Mouse (Mus musculus): ENCODE measurements around the gene Camkk2. TPM values are rescaled to one million over a fixed set of nuclear protein-coding genes. Genes with fewer than 3 reads are reported as not detected.

The Camkk2 gene
- polyA plus RNA-seq, 1 experiment from 2014 or later: 62.7 TPM

DNA sequence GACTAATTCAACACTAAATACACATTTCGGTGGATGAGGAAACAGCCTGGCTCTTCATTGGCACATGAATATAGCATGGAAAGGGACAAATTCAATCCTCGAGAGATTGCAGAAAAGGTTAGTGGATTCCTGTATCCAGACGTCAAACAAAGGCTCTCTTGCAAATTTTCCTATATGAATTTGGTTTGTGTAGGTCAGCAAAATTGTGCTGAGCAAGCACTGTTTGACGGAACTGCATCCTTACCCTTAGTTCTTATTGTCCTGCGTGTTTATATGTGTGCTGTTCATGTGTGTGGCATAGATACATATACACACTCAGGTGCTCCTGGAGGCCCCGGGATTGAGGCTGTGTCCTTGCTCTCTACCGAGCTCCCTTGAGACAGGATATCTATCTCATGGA, 90.1 kb downstream of the Camkk2 start:
- Histone ChIP-seq H3K36me3 (ENCODE audit: control insufficient read depth, insufficient read depth, low read length) (no peaks in the 10 kb centered on the region), H3K27me3 (ENCODE audit: control insufficient read depth, insufficient read depth, low read length) (no peaks in the 10 kb centered on the region), H3K4me2 (ENCODE audit: low read depth, low read length) (no peak overlapping the region), H3K9ac (replicated peaks; ENCODE audit: low read depth, low read length) (no peak overlapping the region), H3K9me3 (ENCODE audit: control insufficient read depth, low read length) (no peaks in the 10 kb centered on the region), H3K4me3 (ENCODE audit: low read depth, low read length) (no peak overlapping the region), H3K27ac (ENCODE audit: low read depth, low read length) (no peak overlapping the region), H3K4me1 (ENCODE audit: control insufficient read depth, insufficient read depth, low read length) (0 out of 2 replicates have a peak, but pooled peaks cover 5% of the 10 kb centered on the region)
- no peak for ATAC-seq (ENCODE audit: low read depth)
- 94% methylated on average over 7 of the region's 7 CpGs for WGBS

DNA sequence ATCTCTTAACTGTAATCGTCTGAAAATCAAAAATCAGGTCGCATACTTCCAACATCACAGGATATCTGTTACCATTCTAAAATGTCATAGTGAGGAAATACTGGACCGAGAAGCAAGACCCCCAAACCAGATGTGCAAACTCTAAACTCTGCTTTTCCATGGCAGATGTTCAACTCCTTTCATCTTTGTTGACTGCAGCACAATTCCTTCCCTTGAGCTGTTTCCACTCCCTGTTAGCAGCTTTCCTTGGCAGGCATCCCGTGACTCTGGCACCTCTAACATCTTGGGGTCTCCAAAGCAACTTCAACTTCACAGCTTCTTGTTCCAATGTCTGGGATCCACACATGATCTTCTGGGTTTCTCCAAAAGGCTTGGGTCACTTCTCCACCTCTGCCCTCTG, 91.8 kb downstream of the Camkk2 start:
- WGBS: 89% methylated on average over 4 of the region's 4 CpGs
- Histone ChIP-seq H3K36me3 (ENCODE audit: control insufficient read depth, insufficient read depth, low read length) (no peaks in the 10 kb centered on the region), H3K27me3 (ENCODE audit: control insufficient read depth, insufficient read depth, low read length) (no peaks in the 10 kb centered on the region), H3K9me3 (ENCODE audit: control insufficient read depth, low read length) (no peaks in the 10 kb centered on the region), H3K4me3 (ENCODE audit: low read depth, low read length) (no peak overlapping the region), H3K4me1 (ENCODE audit: control insufficient read depth, insufficient read depth, low read length) (no peaks in the 10 kb centered on the region), H3K9ac (replicated peaks; ENCODE audit: low read depth, low read length) (no peak overlapping the region), H3K4me2 (ENCODE audit: low read depth, low read length) (no peak overlapping the region), H3K27ac (ENCODE audit: low read depth, low read length) (no peak overlapping the region)
- no peak for ATAC-seq (ENCODE audit: low read depth)

DNA sequence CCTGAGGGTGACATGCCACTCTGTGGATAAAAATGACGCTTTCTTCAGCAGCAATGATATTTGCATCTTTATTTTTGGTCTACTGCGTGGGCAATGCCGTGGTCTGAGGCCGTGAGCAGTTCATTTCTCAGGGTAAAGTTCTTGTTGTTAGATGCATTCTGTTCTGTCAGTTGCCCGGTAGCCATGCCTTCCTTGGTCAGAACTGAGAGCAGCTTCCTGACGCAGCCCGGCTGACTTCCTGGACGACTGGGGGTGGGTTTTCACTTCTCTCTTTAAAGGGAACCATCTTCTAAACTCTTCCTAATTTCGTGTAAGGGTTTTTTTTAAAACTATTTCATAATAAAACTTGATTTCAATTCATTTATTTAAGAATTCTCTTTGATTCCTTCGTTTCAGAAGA, 95.3 kb downstream of the Camkk2 start:
- ATAC-seq (ENCODE audit: low read depth): no peak
- WGBS: 79% methylated on average over 10 of the region's 10 CpGs
- H3K27ac ChIP-seq (ENCODE audit: low read depth, low read length): no peak overlapping the region
- H3K27me3 ChIP-seq (ENCODE audit: control insufficient read depth, insufficient read depth, low read length): no peaks in the 10 kb centered on the region
- no peaks in the 10 kb centered on the region for H3K36me3 ChIP-seq (ENCODE audit: control insufficient read depth, insufficient read depth, low read length)
- H3K4me1 ChIP-seq (ENCODE audit: control insufficient read depth, insufficient read depth, low read length): no peaks in the 10 kb centered on the region
- H3K9me3 ChIP-seq (ENCODE audit: control insufficient read depth, low read length): no peaks in the 10 kb centered on the region
- no peak overlapping the region for H3K4me2 ChIP-seq (ENCODE audit: low read depth, low read length)
- no peak overlapping the region for H3K9ac ChIP-seq (replicated peaks; ENCODE audit: low read depth, low read length)
- no peak overlapping the region for H3K4me3 ChIP-seq (ENCODE audit: low read depth, low read length)

DNA sequence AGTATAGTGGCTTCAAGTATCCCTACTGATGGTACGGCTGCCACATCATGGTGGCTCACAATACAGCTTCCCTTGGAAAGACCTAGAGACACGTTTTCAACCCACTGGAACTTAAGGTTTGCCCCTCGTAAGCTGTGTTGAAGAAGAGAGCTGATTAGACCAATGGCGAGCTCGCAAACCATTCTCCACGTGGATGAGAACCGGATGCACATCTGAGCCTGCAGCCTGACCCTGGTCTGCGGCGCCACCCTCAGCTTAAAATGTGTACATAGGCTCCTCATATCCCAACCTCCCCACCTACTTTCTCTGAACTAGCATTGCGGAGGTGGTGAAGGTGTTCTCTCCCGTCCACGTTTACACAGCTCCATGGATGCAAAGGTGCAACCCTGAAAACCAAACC, 97.9 kb downstream of the Camkk2 start:
- Histone ChIP-seq H3K27me3 (ENCODE audit: control insufficient read depth, insufficient read depth, low read length) (no peaks in the 10 kb centered on the region), H3K36me3 (ENCODE audit: control insufficient read depth, insufficient read depth, low read length) (no peaks in the 10 kb centered on the region), H3K9ac (replicated peaks; ENCODE audit: low read depth, low read length) (no peak overlapping the region), H3K4me2 (ENCODE audit: low read depth, low read length) (no peak overlapping the region), H3K4me3 (ENCODE audit: low read depth, low read length) (no peak overlapping the region), H3K4me1 (ENCODE audit: control insufficient read depth, insufficient read depth, low read length) (no peaks in the 10 kb centered on the region), H3K9me3 (ENCODE audit: control insufficient read depth, low read length) (no peaks in the 10 kb centered on the region), H3K27ac (ENCODE audit: low read depth, low read length) (no peak overlapping the region)
- WGBS: 87% methylated on average over 12 of the region's 12 CpGs
- no peak for ATAC-seq (ENCODE audit: low read depth)

Small RNA genes within 50 kb of the gene (microRNA-seq; reads per million reads assigned to microRNA genes)
- not detected for gene Mir8115

Other genes starting within 250 kb of the Camkk2 start
- gene Ift81, start 164.9 kb downstream of the Camkk2 start, polyA plus RNA-seq (2014; fragmentation: Nextera tagmentation; extraction: Ambion mirVana): 55.4 and 68.6 TPM in 2 replicates
- 3.2 and 5.3 TPM in 2 replicates for gene P2rx7, start 135.5 kb downstream of the Camkk2 start, polyA plus RNA-seq (2014; fragmentation: Nextera tagmentation; extraction: Ambion mirVana)
- gene P2rx4, start 71.9 kb downstream of the Camkk2 start, polyA plus RNA-seq (2014; fragmentation: Nextera tagmentation; extraction: Ambion mirVana): 12.3 and 14.4 TPM in 2 replicates
- gene Anapc5, start 41.9 kb upstream of the Camkk2 start, polyA plus RNA-seq (2014; fragmentation: Nextera tagmentation; extraction: Ambion mirVana): 488 and 511 TPM in 2 replicates
- gene Rnf34, start 70.6 kb upstream of the Camkk2 start, polyA plus RNA-seq (2014; fragmentation: Nextera tagmentation; extraction: Ambion mirVana): 51.3 and 53.0 TPM in 2 replicates
- 82.7 and 92.6 TPM in 2 replicates for gene Kdm2b, start 210.4 kb upstream of the Camkk2 start, polyA plus RNA-seq (2014; fragmentation: Nextera tagmentation; extraction: Ambion mirVana)
- gene Orai1, start 235.7 kb upstream of the Camkk2 start, polyA plus RNA-seq (2014; fragmentation: Nextera tagmentation; extraction: Ambion mirVana): 13.0 and 17.3 TPM in 2 replicates

Data from neural tube, embryonic 14.5 days (tissue).